Mouse (Mus musculus) induced T-regulatory cell, adult 2 months (primary cell): Measurements from ENCODE around the gene Gab3.

Experiments used
- DNase-seq: peaks from one replicate; pipeline ENCODE4 v3.0.0-alpha.2; 2012; ENCODE audit warnings: low read depth

Gab3 gene

GRCm38 (mm10) chrX:75084774-75085508, at the start of gene Gab3:
TSS of gene Gab3 (minus strand) at chrX:75085458.
- DNase-seq: peak; percentile 80

- DNase-seq: peak; percentile 85
These were observed 45.4 kb upstream of the Gab3 start, which contains the start of gene Mpp1 for GRCm38 (mm10) chrX:75130467-75131160. TSS of gene Mpp1 (minus strand) at chrX:75131016.

GRCm38 (mm10) chrX:75129474-75129873, 44.2 kb upstream of the Gab3 start:
- no peak for DNase-seq

GRCm38 (mm10) chrX:75128333-75128980, 43.2 kb upstream of the Gab3 start:
- DNase-seq: no peak

GRCm38 (mm10) chrX:75126893-75127292, 41.6 kb upstream of the Gab3 start:
- no peak for DNase-seq

GRCm38 (mm10) chrX:75125606-75126005, 40.3 kb upstream of the Gab3 start:
- DNase-seq: no peak

GRCm38 (mm10) chrX:75115550-75115949, 30.3 kb upstream of the Gab3 start:
- DNase-seq: no peak

- no peak for DNase-seq
These were observed 17.0 kb upstream of the Gab3 start for GRCm38 (mm10) chrX:75102293-75102692.

- no peak for DNase-seq
These were observed 13.5 kb upstream of the Gab3 start for GRCm38 (mm10) chrX:75098799-75099198.

- peak; percentile 43 for DNase-seq
These were observed 11.0 kb upstream of the Gab3 start for GRCm38 (mm10) chrX:75096163-75096770.

GRCm38 (mm10) chrX:75095369-75096162, 10.3 kb upstream of the Gab3 start, which contains the start of gene Dkc1:
TSS of gene Dkc1 (plus strand) at chrX:75095854.
- DNase-seq: peak; percentile 93

- DNase-seq: peak; percentile 32
These were observed 396 bp upstream of the Gab3 start for GRCm38 (mm10) chrX:75085654-75086053.

GRCm38 (mm10) chrX:75083982-75084773, 1.1 kb downstream of the Gab3 start:
- DNase-seq: peak; percentile 49

- peak; percentile 44 for DNase-seq
These were observed 2.9 kb downstream of the Gab3 start for GRCm38 (mm10) chrX:75082351-75082750.

- no peak for DNase-seq
These were observed 29.0 kb downstream of the Gab3 start for GRCm38 (mm10) chrX:75056120-75056775.

- DNase-seq: no peak
These were observed 38.2 kb downstream of the Gab3 start for GRCm38 (mm10) chrX:75046921-75047635.

- no peak for DNase-seq
These were observed 39.3 kb downstream of the Gab3 start for GRCm38 (mm10) chrX:75045931-75046330.

- DNase-seq: no peak
These were observed 40.7 kb downstream of the Gab3 start for GRCm38 (mm10) chrX:75044595-75044994.

GRCm38 (mm10) chrX:75036626-75037025, 48.6 kb downstream of the Gab3 start:
- DNase-seq: no peak
